16 mouse cellular contexts compared by ENCODE assay signal in genomic region chr17:9907077-9907476, GRCm38 (mm10).
DNase-seq lines count a peak whose midpoint lies in the region; ATAC-seq and TF ChIP-seq lines count a peak whose summit lies in the region.
"Had no signal": no experiment of that assay in that cellular context is flagged by ENCODE, and none has a peak within 500 bp of the region (broad histone marks: within the 10 kb centered on the region; RNA-seq: fewer than 3 reads in every experiment).

No protein-coding gene starts in this region.

- no peaks in the 10 kb centered on the region for H3K9me3 ChIP-seq in forebrain, embryonic 13.5 days (replicated peaks)
- H3K9me3 ChIP-seq in hindbrain, embryonic 16.5 days (ENCODE audit: control insufficient read depth, low read length) = no peaks in the 10 kb centered on the region
- H3K9me3 ChIP-seq in midbrain, postnatal 0 days (ENCODE audit: low read length) = no peaks in the 10 kb centered on the region
- H3K9me3 ChIP-seq: heart, embryonic 13.5 days had no signal

- WGBS in forebrain, embryonic 13.5 days = 10% methylated on average over 1 of the region's 1 CpGs
- WGBS in hindbrain, embryonic 16.5 days = 34% methylated on average over 1 of the region's 1 CpGs
- 63% methylated on average over 1 of the region's 1 CpGs for WGBS in midbrain, postnatal 0 days

- DNase-seq in heart, adult 11 months = peak; percentile 48
- DNase-seq in heart, postnatal 14 days = no peak
- peak; percentile 47 for DNase-seq in midbrain, postnatal 0 days (ENCODE audit: low spot score)
- no peak for DNase-seq in kidney, postnatal 4 days
- DNase-seq in right cerebral cortex, adult 2 months (ENCODE audit: low spot score in 2 of 2) = no peak
- no peak for DNase-seq in left cerebral cortex, postnatal 25 days (ENCODE audit: low spot score in 2 of 2)
- DNase-seq: adrenal gland, adult 8-10 months; cerebellum, adult 9-10 months; kidney, adult 8-10 months; liver; lung, adult 18-20 months; right cerebral cortex, postnatal 25 days had no signal

- no peak for ATAC-seq in forebrain, embryonic 13.5 days
- ATAC-seq in hindbrain, embryonic 16.5 days = no peak
- ATAC-seq in midbrain, postnatal 0 days (ENCODE audit: low FRiP score) = no peak

- peaks cover 47% of the 10 kb centered on the region for H3K4me1 ChIP-seq in forebrain, embryonic 13.5 days
- H3K4me1 ChIP-seq in hindbrain, embryonic 16.5 days (ENCODE audit: control insufficient read depth, insufficient read depth, low read depth, low read length) = peaks cover 27% of the 10 kb centered on the region
- H3K4me1 ChIP-seq in midbrain, postnatal 0 days (ENCODE audit: insufficient read depth, low read length) = peaks cover 18% of the 10 kb centered on the region

- TF ChIP-seq CTCF in midbrain, postnatal 0 days (IDR thresholded peaks at IDR 0.05) = 0 out of 2 replicates have a peak, but pooled peaks have one; percentile 29

- no peak overlapping the region for H3K4me3 ChIP-seq in forebrain, embryonic 13.5 days
- no peak overlapping the region for H3K4me3 ChIP-seq in hindbrain, embryonic 16.5 days (ENCODE audit: low read length)
- no peak overlapping the region for H3K4me3 ChIP-seq in midbrain, postnatal 0 days (ENCODE audit: low read depth, low read length)

- intact Hi-C loops in heart, postnatal 14 days (cut with DNase I) = no loop called here
- intact Hi-C loops in left cerebral cortex, postnatal 25 days (cut with DNase I) = loop anchor here (5.0 to 10.0 kb wide), 3 partner anchors 140 to 410 kb away; partner anchors contain the start of gene Qk

- no peak overlapping the region for H3K9ac ChIP-seq in forebrain, embryonic 13.5 days
- no peak overlapping the region for H3K9ac ChIP-seq in hindbrain, embryonic 16.5 days (ENCODE audit: low read depth, low read length)
- no peak overlapping the region for H3K9ac ChIP-seq in midbrain, postnatal 0 days (replicated peaks; ENCODE audit: low read length, poor library complexity, severe bottlenecking)

- H3K4me2 ChIP-seq in forebrain, embryonic 13.5 days = no peak overlapping the region
- no peak overlapping the region for H3K4me2 ChIP-seq in hindbrain, embryonic 16.5 days (ENCODE audit: low read length)
- no peak overlapping the region for H3K4me2 ChIP-seq in midbrain, postnatal 0 days (ENCODE audit: low read depth, low read length, poor library complexity, severe bottlenecking)

- no peaks in the 10 kb centered on the region for H3K36me3 ChIP-seq in forebrain, embryonic 13.5 days (ENCODE audit: poor library complexity, severe bottlenecking)
- no peaks in the 10 kb centered on the region for H3K36me3 ChIP-seq in hindbrain, embryonic 16.5 days (ENCODE audit: control insufficient read depth, insufficient read depth, low read length)
- H3K36me3 ChIP-seq in midbrain, postnatal 0 days (ENCODE audit: insufficient read depth, low read length) = no peaks in the 10 kb centered on the region
- H3K36me3 ChIP-seq: heart, embryonic 13.5 days had no signal

- H3K27ac ChIP-seq in forebrain, embryonic 13.5 days = peak overlapping the region; percentile 88; the same call in 1 of the 2 replicates
- peak overlapping the region; percentile 49; the same call in 1 of the 2 replicates for H3K27ac ChIP-seq in hindbrain, embryonic 16.5 days (ENCODE audit: low read depth, low read length)
- peak overlapping the region; percentile 55; the same call in 1 of the 2 replicates for H3K27ac ChIP-seq in midbrain, postnatal 0 days (ENCODE audit: low read depth, low read length)
- H3K27ac ChIP-seq: heart, embryonic 13.5 days; macrophage had no signal

- H3K27me3 ChIP-seq in forebrain, embryonic 13.5 days = no peaks in the 10 kb centered on the region
- no peaks in the 10 kb centered on the region for H3K27me3 ChIP-seq in hindbrain, embryonic 16.5 days (replicated peaks; ENCODE audit: control insufficient read depth, insufficient read depth, low read length)
- H3K27me3 ChIP-seq in midbrain, postnatal 0 days (ENCODE audit: insufficient read depth, low read length) = no peaks in the 10 kb centered on the region
- H3K27me3 ChIP-seq: heart, embryonic 13.5 days had no signal

Comparison
In these comparisons a context has a peak if more than half of its experiments do, and no peak if none do; other contexts are left out.
1. DNase-seq: peak in heart, adult 11 months (single experiment) and midbrain, postnatal 0 days (single experiment); none in heart, postnatal 14 days (0 of 2), kidney, postnatal 4 days (0 of 2), right cerebral cortex, adult 2 months (0 of 2) and left cerebral cortex, postnatal 25 days (0 of 2).
2. Peak in every context shown above with its lines, with median percentiles within 50 percentile points of each other: H3K27ac ChIP-seq.